Mouse (Mus musculus) mature B cell (primary cell): ENCODE measurements around the gene Zfp92.

ENCODE experiments used
- in situ Hi-C: fragments of 300-500 bp; cut with MboI; formaldehyde crosslinking; loops from 2 replicates; pipeline ENCODE4 v1.14.3; 2019

Gene Zfp92

DNA sequence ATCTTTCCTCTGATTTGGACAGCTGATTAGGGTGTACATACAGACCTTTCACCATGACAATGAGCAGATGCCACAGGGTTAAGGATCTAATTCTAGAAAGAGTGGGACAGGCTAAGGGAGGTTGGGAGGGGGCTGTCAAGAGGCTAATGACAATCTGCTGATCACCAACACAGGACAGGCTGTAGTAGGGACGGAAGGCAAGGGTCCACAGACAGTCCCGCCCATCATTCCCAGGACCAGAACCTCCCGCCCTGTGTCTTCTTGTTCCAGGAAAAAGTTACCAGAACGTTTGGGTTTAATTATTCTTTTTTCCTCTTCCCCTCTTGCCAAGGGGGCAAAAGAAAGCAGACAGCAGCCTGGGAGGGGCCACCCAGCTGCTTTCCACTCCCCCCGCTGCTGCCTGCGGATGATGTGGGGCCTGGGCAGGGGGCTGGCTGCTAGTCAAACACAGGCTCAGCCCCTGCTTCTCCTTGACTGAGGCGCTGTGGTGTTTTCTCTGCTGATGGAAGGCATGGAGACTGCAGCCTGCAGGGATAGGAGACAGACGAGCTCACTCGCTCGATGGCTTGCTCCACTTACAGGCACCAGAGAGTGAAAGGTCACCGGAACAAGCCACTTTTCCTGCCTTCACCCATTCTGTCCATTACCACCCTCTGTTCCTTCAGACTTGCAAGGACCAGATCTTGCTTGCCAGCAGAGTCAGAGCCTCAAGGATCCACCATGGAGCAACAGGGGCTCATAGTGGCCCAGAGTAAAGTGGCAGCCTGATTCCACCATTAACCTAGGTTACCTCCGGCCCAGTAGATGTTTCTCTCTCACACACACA, 63.7 kb downstream of the Zfp92 start:
- in situ Hi-C loops: no loop called here

DNA sequence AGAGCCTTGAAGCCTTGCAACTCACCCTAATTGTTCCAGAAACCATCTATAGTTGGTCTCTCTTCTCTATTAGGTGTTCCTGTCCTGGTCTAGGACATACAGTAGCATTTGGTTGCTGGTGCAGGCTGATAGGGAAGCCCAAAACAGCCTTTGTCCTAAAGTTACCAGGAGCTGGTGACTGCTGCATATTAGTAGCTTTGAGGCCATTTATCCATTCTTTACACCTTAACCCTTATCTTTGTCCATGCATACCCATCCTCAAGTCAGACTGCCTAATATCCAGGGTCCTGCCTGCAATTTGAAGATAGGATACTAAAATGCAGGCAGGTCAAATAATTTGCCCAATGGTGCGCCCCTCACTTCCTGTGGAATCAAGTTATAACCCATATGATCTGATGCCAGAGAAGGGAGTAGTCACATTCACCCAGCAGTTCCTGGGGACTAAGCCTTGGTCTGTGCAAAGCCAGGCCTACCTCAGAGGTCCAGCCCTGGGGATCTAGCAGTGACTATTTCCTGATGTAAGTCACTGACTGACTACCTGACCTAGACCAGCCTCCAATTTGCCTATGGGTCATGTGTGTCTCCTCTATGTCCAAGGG, 64.9 kb downstream of the Zfp92 start:
- in situ Hi-C loops: no loop called here

DNA sequence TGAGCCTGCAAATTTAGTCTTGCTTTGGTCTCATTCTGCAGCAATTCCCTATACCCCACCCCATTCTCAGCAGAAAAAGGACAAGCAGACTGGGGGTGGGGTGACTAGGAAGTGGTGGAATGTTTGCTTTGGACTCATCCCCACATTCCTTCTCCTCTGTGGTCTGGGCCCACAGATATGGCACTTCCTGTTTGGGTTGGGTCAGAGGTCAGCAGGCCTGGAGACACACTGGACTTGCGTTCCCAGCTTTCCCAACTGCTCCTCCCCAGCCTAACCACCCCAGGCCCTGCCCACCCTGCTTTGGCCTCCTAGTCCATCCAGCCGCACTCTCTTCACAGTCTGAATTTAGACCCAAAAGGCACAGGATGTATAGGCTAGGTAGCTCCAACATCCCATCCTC, 65.7 kb downstream of the Zfp92 start:
- in situ Hi-C loops: no loop called here

DNA sequence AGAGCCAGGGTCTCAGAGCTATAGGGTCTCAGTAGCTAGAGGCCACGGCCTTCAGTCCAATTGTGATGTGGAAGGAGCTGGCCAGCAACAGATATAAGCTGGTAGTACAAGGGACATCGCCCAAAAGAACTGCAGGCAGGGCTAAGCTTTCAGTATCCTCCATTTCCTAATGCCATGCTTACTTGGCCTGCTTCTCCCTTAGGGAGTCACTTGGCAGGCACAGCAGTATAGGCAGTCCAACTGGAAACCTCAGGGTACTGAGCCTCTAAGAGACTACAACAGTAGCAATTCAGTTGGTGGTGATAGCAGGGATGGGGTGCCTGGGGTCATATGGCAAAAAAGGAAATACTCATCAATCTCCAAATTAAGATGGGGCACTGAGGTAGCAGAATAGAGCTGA, 66.6 kb downstream of the Zfp92 start:
- in situ Hi-C loops: no loop called here
